Mouse (Mus musculus) G1E (cell line): ENCODE data around the gene Fis1. TPM values are rescaled to one million over a fixed set of nuclear protein-coding genes. Genes with fewer than 3 reads are reported as not detected.

ENCODE experiments used
- ATAC-seq: 2 replicates; pipeline ENCODE4 v1.8.0; 2016; ENCODE audit warnings: mild to moderate bottlenecking; ENCODE audit not compliant: insufficient number of reproducible peaks, poor library complexity, low FRiP score, severe bottlenecking; ENCODE audit errors: extremely low read depth
- DNase-seq: peaks from one replicate; pipeline ENCODE4 v3.0.0; 2012; ENCODE audit warnings: low spot score
- H3K27me3 ChIP-seq: 2 replicates; pipeline ENCODE4 v1.6.1; 2012; ENCODE audit warnings: mild to moderate bottlenecking, low read length, inconsistent platforms; ENCODE audit not compliant: insufficient read depth
- H3K36me3 ChIP-seq: replicated peaks from 2 replicates; pipeline ENCODE3; 2012; ENCODE audit warnings: mild to moderate bottlenecking, inconsistent platforms
- H3K4me1 ChIP-seq: 2 replicates; pipeline ENCODE4 v1.6.1; 2012; ENCODE audit warnings: low read depth, low read length, inconsistent platforms, mixed read lengths; ENCODE audit not compliant: insufficient read depth
- H3K4me3 ChIP-seq: 2 replicates; pipeline ENCODE4 v1.5.1; 2012; ENCODE audit warnings: low read depth, mild to moderate bottlenecking, inconsistent platforms, low read length, moderate library complexity, mixed read lengths
- H3K9me3 ChIP-seq: replicated peaks from 2 replicates; pipeline ENCODE4 v1.6.1; 2012; ENCODE audit warnings: inconsistent platforms
- CTCF ChIP-seq: IDR thresholded peaks from 2 replicates; pipeline ENCODE4 v1.5.1; 2012; ENCODE audit warnings: low read depth, low read length, inconsistent platforms, mixed read lengths
- GATA1 ChIP-seq: IDR thresholded peaks from 2 replicates; pipeline ENCODE4 v1.6.1; 2012; ENCODE audit warnings: borderline replicate concordance, low read length, inconsistent platforms, mixed read lengths
- GATA2 ChIP-seq: IDR thresholded peaks from 2 replicates; pipeline ENCODE4 v1.6.1; 2012; ENCODE audit warnings: low read depth, low read length, inconsistent platforms, borderline replicate concordance
- POLR2AphosphoS5 ChIP-seq: IDR thresholded peaks from 2 replicates; pipeline ENCODE4 v1.6.1; 2012; ENCODE audit warnings: low read depth, low read length, inconsistent platforms; ENCODE audit not compliant: insufficient replicate concordance
- TAL1 ChIP-seq: conservative IDR thresholded peaks from 2 replicates; pipeline ENCODE4 v1.6.1; 2012; ENCODE audit warnings: low read depth, low read length, inconsistent platforms, mixed read lengths
- polyA plus RNA-seq: library from polyadenylated mRNA; stranded (reverse); fragments of >175 nt; gene quantifications from 2 replicates; pipeline ENCODE4 v1.2.3, GENCODE M21; 2012
- total RNA-seq, 2 experiments: library from RNA; stranded (forward) in 1 of 2; stranded (reverse) in 1 of 2; fragments of 200-1000 nt in 1 of 2; fragments of >200 nt in 1 of 2; fragmentation: Nextera tagmentation in 1 of 2; gene quantifications; 2 replicates each; pipeline ENCODE4 v1.2.3; 2014 to 2017

Fis1 gene
- total and polyA plus RNA-seq, 3 experiments, result 152 to 439 (median 157) TPM

GRCm38 (mm10) chr5:136987934-136988271, 34.8 kb downstream of the Fis1 start, which contains the start of gene Znhit1:
Gene Znhit1, minus strand, starts transcription at chr5:136988021.
- Histone ChIP-seq H3K27me3 (no peaks in the 10 kb centered on the region), H3K4me3 (peak within 1 kb of the TSS; percentile 90), H3K9me3 (no peaks in the 10 kb centered on the region), H3K36me3 (peaks cover 77% of the 10 kb centered on the region), H3K4me1 (peaks cover 35% of the 10 kb centered on the region)
- TF ChIP-seq GATA1 (no peak), TAL1 (no peak), GATA2 (no peak), CTCF (no peak), POLR2AphosphoS5 (no peak)
- ATAC-seq, result no peak
- DNase-seq, result peak; percentile 47

DNA sequence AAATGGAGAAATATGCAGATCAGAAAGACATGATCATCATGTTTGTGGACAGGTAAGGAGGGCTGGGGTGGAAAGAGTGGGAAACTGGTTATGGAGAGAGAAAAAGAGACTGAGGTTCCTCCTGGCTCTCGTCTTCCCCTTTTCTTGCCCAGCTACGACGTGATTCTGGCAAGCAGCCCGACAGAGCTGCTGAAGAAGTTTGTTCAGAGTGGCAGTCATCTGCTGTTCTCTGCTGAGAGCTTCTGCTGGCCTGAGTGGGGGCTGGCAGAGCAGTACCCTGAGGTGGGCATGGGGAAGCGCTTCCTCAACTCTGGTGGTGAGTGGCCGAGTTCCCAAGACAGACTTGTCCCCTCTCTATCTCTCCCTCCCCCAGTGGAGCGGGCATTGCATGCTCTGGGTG, 35.3 kb downstream of the Fis1 start:
- TF ChIP-seq GATA2 (no peak), GATA1 (no peak), POLR2AphosphoS5 (no peak), CTCF (no peak), TAL1 (no peak)
- DNase-seq (peak; percentile 29), ATAC-seq (no peak)
- H3K27me3 ChIP-seq, result no peaks in the 10 kb centered on the region
- H3K36me3 ChIP-seq, result peaks cover 77% of the 10 kb centered on the region
- H3K4me3 ChIP-seq, result peak overlapping the region; percentile 90
- peaks cover 37% of the 10 kb centered on the region for H3K4me1 ChIP-seq
- H3K9me3 ChIP-seq, result no peaks in the 10 kb centered on the region

DNA sequence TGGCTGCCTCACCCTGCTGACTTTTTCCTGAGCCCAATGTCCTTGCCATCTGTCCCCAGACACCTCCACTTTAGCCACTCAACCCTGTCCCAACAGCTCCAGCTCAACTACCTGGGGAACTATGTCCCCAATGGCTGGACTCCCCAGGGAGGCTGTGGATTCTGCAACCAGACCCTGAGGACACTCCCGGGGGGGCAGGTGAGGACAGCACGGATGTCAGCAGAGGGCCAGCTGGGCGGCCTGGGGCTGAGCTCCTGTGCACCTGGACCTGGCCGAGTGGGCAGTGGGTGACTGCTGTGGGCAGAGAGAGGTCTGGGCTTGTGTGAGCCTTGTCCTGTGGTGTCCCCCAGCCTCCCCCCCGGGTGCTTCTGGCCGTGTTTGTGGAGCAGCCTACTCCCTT, 36.7 kb downstream of the Fis1 start:
- H3K4me3 ChIP-seq, result no peak overlapping the region
- H3K9me3 ChIP-seq, result no peaks in the 10 kb centered on the region
- TF ChIP-seq TAL1 (no peak), CTCF (no peak), GATA2 (no peak), POLR2AphosphoS5 (no peak), GATA1 (no peak)
- H3K36me3 ChIP-seq, result peaks cover 77% of the 10 kb centered on the region
- DNase-seq, result no peak
- peaks cover 35% of the 10 kb centered on the region for H3K4me1 ChIP-seq
- H3K27me3 ChIP-seq, result no peaks in the 10 kb centered on the region
- ATAC-seq, result no peak

GRCm38 (mm10) chr5:136999449-136999848, 46.4 kb downstream of the Fis1 start:
- ATAC-seq (no peak), DNase-seq (no peak)
- Histone ChIP-seq H3K27me3 (peaks cover 12% of the 10 kb centered on the region), H3K36me3 (peaks cover 23% of the 10 kb centered on the region), H3K4me3 (peak overlapping the region; percentile 7; the same call in 1 of the 2 replicates), H3K9me3 (no peaks in the 10 kb centered on the region), H3K4me1 (peaks cover 14% of the 10 kb centered on the region)
- TF ChIP-seq GATA2 (no peak), GATA1 (no peak), TAL1 (no peak), POLR2AphosphoS5 (no peak), CTCF (no peak)

DNA sequence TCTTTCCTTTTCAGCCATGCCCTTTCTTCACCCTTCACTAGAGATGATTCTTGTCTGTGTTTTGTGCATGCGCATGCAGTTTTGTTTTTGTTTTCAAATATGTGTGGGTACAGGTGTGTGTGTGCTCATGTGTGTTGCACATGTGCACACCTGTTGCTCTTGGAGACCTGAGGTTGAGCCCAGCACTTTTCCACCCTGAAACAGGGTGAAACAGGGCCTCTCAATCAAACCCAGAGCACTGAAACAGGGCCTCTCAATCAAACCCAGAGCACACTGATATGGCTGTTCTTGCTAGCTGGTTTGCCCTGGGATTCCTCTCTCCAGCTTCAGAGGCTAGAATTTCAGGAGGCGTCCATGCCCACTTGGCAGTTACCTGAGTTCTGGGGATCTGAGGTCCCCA, 47.5 kb downstream of the Fis1 start:
- H3K4me1 ChIP-seq, result peaks cover 14% of the 10 kb centered on the region
- peaks cover 20% of the 10 kb centered on the region for H3K27me3 ChIP-seq
- peaks cover 11% of the 10 kb centered on the region for H3K36me3 ChIP-seq
- H3K9me3 ChIP-seq, result no peaks in the 10 kb centered on the region
- H3K4me3 ChIP-seq, result no peak overlapping the region
- DNase-seq (no peak), ATAC-seq (no peak)
- TF ChIP-seq GATA2, result no peak
- TF ChIP-seq POLR2AphosphoS5, result no peak
- no peak for TF ChIP-seq CTCF
- no peak for TF ChIP-seq TAL1
- no peak for TF ChIP-seq GATA1

DNA sequence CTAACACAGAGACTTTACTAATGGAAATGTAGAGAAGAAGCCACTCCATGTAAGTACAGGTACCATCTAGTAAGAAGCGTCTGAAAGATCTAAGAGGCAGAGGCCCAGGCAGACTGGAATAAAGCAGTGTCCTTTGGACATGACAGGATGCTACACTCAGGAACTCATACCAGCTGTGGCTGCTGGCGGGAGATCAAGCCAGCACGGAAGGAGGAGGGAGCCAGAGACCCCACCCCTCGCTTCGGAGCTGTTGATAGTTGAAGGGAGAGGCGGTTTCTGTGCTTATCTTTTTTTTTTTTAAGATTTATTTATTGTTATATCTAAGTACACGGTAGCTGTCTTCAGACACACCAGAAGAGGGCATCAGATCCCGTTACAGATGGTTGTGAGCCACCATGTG, 54.2 kb downstream of the Fis1 start:
- peaks cover 38% of the 10 kb centered on the region for H3K27me3 ChIP-seq
- H3K4me1 ChIP-seq, result no peaks in the 10 kb centered on the region
- no peak overlapping the region for H3K4me3 ChIP-seq
- no peaks in the 10 kb centered on the region for H3K36me3 ChIP-seq
- ATAC-seq, result no peak
- no peak for DNase-seq
- H3K9me3 ChIP-seq, result no peaks in the 10 kb centered on the region
- TF ChIP-seq GATA2 (no peak), CTCF (no peak), GATA1 (no peak), TAL1 (no peak), POLR2AphosphoS5 (no peak)

DNA sequence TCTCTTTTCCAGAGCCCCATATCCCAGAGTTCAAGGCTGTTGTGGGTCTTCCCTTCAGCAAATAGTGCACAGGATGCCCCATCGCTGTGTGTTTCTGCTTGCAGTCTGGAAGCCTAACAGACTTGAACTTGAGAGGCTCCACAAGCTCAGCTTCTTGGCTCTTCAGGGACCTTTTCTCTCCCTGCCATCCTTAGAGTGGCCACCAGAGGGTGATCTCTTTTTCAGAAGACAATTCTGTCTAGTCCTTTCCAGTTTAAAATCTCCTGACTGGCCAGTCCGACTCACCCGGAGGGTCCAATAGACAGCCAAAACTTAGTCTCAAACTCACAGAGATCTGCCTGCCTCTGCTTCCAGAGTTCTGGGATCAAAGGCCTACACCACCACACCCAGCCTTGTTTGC, 56.9 kb downstream of the Fis1 start:
- no peaks in the 10 kb centered on the region for H3K36me3 ChIP-seq
- no peaks in the 10 kb centered on the region for H3K4me1 ChIP-seq
- no peak overlapping the region for H3K4me3 ChIP-seq
- TF ChIP-seq CTCF, result peak; percentile 18; the same call in 1 of the 2 replicates
- TF ChIP-seq TAL1, result no peak
- H3K27me3 ChIP-seq, result peaks cover 33% of the 10 kb centered on the region
- DNase-seq (no peak), ATAC-seq (no peak)
- no peaks in the 10 kb centered on the region for H3K9me3 ChIP-seq
